Mouse (Mus musculus) megakaryocyte-erythroid progenitor cell, adult 5-6 weeks (primary cell): Measurements from ENCODE around the gene Rora. TPM values are rescaled to one million over a fixed set of nuclear protein-coding genes. Genes with fewer than 3 reads are reported as not detected.

ENCODE experiments used
- ATAC-seq: replicated peaks from 2 replicates; pipeline ENCODE4 v1.8.0; 2016; ENCODE audit warnings: mild to moderate bottlenecking, inconsistent platforms; ENCODE audit not compliant: severe bottlenecking, poor library complexity, low FRiP score, low TSS enrichment
- total RNA-seq, 2 experiments: library from RNA; stranded (forward) in 1 of 2; stranded (reverse) in 1 of 2; fragments of 200-1000, 215-1000 nt in 1 of 2; fragments of >200 nt in 1 of 2; fragmentation: Nextera tagmentation in 1 of 2; gene quantifications; 2 replicates each; pipeline ENCODE4 v1.2.3; 2014 to 2017

The Rora gene
- total RNA-seq, 2 experiments from 2014 or later, result 0.02 to 4.7 TPM

DNA sequence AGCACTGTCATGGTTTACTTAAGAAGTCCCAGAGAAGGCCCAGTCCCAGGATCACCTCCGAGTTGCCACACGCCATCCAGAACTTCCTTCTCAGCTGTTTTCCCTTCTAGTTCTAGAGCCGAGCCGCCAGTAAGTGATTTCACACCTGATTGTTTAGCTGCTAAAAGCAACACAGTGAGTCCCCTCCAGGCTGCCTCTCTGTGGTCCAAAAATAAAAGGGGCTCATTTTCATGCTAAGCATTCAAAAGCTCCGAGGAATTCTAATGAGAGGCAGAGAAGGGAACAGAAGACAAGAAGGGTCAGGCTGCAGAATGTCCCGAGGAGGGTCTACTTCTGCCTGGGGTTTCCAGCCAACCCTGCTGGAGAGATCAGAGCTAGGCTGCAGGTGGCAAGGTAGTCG, 580.9 kb downstream of the Rora start:
- no peak for ATAC-seq

DNA sequence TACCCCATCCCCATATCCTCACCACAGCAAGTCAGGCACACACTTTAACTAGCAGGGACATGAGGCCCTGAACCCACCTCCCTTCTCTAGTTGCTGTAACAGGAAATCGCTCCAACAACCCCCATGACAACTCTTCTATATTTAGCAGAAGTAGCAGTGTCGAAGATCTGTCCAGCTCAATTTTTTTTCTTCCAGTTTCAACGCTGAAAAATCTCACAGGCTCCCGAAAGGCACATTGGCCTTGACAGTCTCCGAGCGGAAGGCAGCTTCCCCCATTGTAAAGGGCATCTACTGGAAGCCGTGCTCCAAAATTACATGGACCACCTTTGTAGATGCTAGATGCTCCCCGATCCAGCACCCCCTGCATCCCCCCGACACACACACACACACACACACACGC, 583.7 kb downstream of the Rora start:
- ATAC-seq, result no peak

DNA sequence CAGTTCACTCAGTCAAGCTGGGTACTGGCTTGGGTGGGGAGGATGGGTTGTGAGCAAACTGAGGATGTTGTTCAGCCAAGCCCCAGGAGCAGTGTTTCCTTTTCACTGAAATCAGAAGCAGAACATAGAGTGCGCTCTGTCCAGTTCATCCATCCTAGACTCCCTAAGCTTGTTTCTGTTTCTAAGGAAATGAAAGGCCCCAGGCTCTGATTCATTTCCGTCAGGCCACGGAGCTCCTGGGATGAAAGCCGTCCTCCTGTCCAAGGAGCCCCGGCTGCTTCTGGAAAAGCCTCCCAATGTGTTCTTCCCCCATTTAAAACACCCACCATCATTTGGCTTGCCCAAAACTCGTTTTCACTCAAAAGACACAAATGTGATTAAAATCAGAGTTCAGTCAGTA, 589.0 kb downstream of the Rora start:
- no peak for ATAC-seq

- no peak for ATAC-seq
Measured at GRCm38 (mm10) chr9:69243626-69244025, 590.0 kb downstream of the Rora start.

GRCm38 (mm10) chr9:69246225-69246624, 592.6 kb downstream of the Rora start:
- no peak for ATAC-seq

DNA sequence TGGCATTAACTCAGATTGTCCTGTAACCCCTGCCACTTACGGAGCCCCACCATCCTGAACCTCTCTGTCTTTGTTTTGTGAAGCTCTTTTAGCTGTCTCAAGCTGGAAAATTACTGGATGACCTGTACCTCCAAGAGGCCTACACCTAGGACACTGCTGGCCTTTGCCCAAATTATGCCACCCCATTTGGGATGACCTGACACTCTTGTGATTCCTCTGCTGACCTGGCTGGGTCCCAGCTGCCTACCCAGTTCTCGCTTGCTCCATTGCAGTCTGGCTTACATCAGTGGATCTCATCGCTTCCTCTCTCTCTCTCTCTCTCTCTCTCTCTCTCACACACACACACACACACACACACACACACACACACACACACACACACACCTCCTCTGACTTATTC, 596.0 kb downstream of the Rora start:
- no peak for ATAC-seq

GRCm38 (mm10) chr9:69250326-69250725, 596.7 kb downstream of the Rora start:
- no peak for ATAC-seq

GRCm38 (mm10) chr9:69258506-69258905, 604.9 kb downstream of the Rora start:
- no peak for ATAC-seq

DNA sequence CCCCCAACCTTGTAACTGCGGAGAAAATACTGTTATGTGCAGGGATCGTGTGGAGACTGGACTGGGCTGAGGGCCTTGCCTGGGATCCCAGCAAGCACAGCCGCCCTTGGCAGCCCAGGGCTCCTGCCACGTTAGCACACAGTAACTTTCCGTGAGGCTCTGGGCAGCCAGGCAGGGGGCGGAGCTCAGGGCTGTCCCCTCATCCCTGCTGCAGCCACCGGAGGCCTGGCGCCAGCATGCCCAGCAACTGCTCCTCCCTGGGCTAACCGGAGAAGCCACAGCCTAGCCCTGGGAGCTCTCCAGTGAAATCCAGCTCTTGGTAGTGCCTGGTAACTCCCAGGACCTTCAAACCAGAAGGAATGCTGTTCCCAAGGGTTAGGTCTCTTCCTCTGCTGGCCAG, 605.8 kb downstream of the Rora start:
- ATAC-seq, result no peak

DNA sequence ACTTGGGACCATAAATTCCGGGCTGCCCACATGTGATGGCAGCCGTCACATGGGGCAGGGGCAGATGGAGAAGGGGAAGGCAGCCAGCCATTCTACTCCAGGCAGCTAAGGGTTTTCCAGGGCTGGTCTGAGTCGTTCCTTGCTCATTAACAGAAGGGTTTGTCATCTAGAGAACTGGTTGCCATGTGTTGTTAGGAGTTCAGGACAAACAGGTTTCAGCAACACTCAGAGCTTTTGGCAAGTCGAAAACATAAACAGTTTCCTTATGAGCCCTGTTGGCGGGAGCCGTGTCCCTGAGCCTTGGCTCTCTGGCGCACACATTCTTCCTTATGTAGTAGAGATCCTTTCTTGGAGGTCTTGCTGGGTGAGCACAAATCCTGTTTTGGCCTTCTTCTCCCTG, 611.6 kb downstream of the Rora start:
- ATAC-seq, result no peak

DNA sequence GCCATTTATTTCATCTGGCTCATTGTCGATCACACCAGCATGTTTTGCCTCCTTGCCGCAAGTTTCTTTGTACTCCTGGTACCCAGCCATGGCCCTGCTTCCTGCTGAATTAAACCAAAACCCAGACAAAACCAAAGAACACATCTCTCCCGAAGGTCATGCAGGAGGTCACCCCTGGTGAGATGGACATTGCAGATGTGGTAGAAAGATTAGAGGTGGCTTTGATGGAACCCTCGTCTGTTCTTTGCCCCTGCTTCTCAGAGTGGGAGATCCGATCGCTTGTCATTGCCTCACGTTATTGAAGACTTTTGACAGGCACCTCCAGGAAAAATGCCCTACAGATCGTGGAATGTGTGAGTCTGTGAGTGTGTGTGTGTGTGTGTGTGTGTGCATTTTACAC, 616.8 kb downstream of the Rora start:
- ATAC-seq, result no peak

GRCm38 (mm10) chr9:69270931-69271330, 617.3 kb downstream of the Rora start:
- no peak for ATAC-seq

GRCm38 (mm10) chr9:69272884-69273283, 619.3 kb downstream of the Rora start:
- no peak for ATAC-seq

DNA sequence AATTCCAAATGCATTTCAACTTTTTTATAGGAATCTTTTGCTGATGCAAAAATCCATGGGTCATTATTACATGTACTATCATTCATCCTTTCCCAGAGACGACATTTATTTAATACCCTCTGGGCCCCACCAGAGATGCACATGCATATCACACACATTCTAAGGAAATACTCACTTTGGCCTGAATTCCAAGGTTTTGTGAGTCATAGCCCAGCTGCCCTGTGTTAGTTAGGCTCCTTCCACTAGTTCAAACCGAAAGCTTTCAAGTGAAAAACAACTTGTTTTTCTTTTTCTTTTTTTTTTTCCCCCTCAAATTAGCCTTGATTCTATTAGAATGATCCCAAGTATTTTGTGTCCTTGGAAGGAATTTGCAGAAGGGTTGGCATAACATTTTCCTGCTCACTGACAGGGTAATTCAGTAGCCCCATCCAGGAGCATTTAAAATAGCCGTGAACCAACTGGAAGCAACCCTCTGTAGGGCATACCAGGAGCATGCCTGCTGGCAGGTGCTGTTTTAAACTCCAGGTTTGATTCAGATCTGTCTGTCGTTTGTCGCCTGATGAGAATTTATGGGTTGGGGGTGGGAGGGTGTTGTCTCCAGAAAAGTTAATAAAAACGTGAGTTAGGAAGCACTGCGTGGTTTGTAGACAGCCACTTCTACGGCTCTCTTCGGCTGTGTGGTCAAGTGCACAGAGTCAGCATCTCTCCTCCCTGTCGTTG, 621.3 kb downstream of the Rora start:
- no peak for ATAC-seq

- ATAC-seq, result no peak
Measured at GRCm38 (mm10) chr9:69277256-69277655, 623.7 kb downstream of the Rora start.

GRCm38 (mm10) chr9:69285011-69285410, 631.4 kb downstream of the Rora start:
- ATAC-seq, result no peak

GRCm38 (mm10) chr9:69288113-69288512, 634.5 kb downstream of the Rora start:
- no peak for ATAC-seq

GRCm38 (mm10) chr9:69288586-69288985, 635.0 kb downstream of the Rora start:
- ATAC-seq, result no peak

DNA sequence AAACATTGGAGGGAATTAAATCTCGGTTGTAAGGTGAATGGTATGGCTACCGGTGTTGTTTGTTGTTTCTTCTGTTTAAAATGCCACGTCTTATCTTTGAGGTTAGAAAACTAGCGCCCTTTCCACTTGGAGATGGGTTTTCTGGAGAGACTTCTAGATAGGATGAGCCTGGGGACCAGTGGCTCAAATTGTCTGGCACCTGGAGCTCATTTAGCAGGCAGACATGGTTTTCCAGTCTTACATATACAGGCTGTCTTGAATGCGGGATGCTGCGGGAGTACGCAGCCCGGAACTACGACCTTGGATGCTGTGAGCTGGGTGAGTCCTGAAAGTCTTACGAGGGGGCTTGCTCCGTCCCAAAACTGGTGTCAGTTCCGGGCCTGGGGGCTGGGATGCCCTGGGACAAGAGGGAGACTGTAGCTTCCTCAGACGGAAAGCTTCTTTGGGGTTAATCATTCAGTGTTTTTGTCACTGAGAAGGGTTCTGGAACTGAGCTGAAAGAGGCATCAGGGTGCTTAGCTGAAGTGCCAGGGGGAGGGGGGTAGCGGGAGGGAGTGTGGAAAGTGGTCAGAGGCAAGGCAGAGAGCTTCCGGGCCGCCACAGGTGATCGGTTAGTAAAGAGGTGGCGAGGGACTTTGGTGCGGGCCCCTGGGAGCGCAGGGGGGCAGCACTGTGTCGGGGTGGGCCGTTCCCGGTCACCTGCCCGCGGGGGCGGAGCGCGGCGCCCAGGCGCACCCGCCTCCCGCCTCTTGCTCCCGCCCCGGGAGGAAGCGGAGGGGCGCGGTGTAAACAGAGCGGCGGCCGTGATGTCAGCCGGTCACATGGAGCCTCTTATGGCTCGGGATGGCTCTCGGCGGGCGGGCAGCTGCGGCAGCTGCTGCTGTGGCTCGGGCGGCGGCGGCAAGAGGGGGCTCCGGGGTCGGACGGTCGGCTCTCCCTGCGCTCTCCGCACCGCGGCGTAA, 635.8 kb downstream of the Rora start:
- peak; percentile 89 for ATAC-seq

- 0 out of 2 replicates have a peak, but pooled peaks have one; percentile 35 for ATAC-seq
Measured at GRCm38 (mm10) chr9:69290018-69290880, 636.7 kb downstream of the Rora start.
